Mouse (Mus musculus) thymus, postnatal 4 days (tissue): ENCODE data around the gene Ndufa12.

Source experiments
- DNase-seq: peaks from one replicate; pipeline ENCODE4 v3.0.0; 2021

The Ndufa12 gene

GRCm38 (mm10) chr10:94198482-94199405, at the start of gene Ndufa12:
TSS of gene Ndufa12 (plus strand) at chr10:94198720.
- peak; percentile 97 for DNase-seq

GRCm38 (mm10) chr10:94151488-94151887, 47.0 kb upstream of the Ndufa12 start:
- no peak for DNase-seq

GRCm38 (mm10) chr10:94153841-94154240, 44.7 kb upstream of the Ndufa12 start:
- DNase-seq, result no peak

DNA sequence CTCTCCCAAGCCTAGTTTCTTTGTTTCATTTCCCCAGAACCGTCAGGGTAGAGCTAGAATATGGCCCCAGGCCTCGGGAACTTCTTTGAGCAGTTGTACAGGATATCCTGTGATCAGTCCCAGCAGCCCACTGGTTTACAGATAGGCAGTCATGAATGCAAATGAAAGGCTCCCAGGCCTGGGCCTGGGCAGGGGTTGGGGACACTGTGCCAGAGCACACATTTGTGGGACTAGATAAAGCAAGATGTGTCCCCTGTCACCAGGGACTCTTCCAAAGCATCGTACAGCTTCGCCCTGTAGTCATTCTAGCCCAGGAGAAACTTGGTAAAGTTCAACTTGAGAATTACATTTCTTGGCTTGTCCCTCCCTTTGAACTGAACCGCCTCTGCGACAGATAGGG, 39.6 kb upstream of the Ndufa12 start:
- DNase-seq, result no peak

DNA sequence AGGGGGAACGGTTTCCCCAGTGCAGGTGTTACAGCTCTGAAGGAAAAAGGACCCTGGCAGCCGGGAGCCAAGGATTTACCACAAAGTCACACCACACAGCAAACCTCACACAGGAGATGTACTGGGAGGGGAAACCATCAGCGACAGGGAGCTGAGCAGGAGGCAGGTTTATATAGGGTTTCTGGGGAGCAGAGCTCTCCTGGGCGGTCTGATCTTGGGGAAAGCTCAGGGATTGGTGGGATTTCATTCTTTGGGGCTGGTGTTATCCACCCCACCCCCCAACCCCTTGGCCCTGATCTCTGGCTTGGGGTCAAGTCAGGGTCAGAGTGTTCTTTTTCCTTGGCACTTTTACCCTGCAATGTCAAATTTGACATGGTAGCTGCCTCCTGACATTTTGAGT, 39.1 kb upstream of the Ndufa12 start:
- no peak for DNase-seq

GRCm38 (mm10) chr10:94161051-94161765, 37.3 kb upstream of the Ndufa12 start:
- DNase-seq, result no peak

- DNase-seq, result no peak
These were observed 36.5 kb upstream of the Ndufa12 start for GRCm38 (mm10) chr10:94162031-94162430.

- DNase-seq, result no peak
These were observed 34.2 kb upstream of the Ndufa12 start for GRCm38 (mm10) chr10:94164104-94164845.

DNA sequence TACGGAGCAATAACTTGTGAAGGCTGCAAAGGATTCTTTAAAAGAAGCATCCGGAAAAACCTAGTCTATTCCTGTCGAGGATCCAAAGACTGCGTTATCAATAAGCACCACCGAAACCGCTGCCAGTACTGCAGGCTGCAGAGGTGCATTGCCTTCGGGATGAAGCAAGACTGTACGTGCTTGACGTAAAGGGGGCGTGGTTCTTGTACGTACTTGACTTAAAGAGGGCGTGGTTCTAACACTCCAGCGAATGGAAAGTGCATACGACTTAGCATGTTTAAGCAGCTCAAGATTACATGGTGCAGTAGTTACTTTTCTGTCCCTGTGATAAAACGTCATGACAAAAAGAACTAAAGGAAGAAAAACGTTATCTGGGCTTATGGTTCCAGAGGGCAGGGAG, 33.1 kb upstream of the Ndufa12 start:
- no peak for DNase-seq

DNA sequence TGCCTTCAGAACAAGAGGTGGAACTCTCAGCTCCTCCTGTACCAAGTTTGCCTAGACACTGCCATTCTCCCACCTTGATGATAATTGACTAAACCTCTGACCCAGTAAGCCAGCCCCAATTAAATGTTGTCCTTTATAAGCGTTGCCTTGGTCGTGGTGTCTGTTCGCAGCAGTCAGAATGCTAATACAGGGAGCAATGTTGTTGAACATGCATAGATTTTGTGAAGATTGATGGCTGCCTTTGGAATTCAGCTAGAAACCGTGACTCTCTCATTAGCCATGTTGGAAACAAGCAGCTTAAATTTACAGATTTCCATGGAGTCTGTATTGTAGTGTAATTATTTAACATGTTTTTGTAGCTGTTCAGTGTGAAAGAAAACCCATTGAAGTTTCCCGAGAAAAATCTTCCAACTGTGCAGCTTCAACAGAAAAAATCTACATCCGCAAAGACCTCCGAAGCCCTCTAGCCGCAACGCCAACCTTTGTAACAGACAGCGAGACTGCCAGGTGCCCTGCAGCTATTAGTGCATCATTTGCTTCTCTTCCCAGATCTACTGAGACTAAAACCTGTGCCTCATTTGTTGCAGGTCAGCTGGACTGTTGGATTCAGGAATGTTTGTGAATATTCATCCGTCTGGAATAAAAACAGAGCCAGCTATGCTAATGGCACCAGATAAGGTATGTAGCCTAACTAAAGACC, 31.3 kb upstream of the Ndufa12 start:
- no peak for DNase-seq

DNA sequence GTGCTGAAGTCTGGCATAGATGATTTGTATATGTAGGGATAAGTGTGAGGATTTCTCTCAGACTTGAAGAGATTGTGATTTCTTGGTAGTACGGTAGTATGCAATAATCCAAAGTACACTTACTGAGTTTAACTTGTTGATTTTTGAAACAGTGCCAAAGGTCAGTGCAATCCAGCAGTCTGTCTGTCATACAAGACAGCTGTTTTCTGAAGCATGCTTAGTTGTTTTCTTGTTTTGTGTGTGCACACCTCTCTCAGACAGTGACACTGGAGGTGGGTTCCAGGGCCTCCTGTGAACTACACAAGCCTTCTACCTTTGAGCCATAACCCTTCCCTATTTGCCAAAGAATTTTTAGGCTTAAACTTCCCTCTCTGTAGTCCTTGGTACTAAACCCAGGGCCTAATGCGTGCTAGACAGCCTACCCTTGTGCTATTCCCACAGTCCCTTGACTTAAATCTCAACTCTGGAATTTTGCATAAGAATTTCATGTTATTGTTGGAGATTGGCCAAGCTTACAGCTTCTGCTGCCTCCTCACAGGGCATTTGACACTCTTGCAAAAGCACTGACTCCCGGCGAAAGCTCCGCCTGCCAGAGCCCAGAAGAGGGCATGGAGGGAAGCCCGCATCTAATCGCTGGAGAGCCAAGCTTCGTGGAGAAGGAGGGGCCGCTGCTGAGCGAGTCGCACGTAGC, 26.9 kb upstream of the Ndufa12 start:
- DNase-seq, result no peak

GRCm38 (mm10) chr10:94172137-94172536, 26.4 kb upstream of the Ndufa12 start:
- DNase-seq, result no peak

DNA sequence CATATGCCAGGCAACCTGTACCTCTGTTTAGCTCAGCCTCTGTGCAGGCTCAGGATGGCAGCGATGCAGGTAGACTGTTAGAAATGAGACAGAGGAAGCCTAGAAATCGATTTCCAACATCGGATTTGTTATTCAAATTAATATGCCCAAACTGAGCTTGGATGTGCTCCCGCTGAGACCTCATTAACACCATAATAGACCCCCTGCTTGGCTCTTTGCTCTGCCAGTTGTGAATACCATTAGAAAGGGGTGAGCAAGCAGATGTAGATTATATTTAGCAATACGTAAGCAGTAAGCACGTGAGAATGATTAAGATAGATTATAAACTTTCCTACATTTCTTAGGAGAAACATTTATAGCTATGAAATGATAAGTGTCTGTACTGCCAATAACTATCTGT, 25.8 kb upstream of the Ndufa12 start:
- no peak for DNase-seq

DNA sequence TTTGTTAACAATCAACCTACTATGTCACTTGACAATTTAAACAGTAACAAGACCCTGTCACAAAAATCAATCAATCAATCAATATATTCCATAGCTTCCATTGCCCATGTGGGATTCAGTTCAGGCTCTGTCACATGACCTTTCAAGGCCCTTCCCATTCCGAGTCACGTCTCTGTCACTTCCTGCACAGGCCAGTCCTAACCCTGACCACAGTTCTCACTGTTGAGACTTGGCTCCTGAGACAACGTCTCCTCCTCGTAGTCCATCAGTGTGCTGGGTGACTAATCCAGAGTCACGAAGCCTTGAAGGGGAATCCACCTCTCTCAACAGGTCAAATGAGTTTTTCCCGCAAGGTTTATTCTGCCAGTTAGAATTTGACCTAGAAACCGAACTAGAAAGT, 23.9 kb upstream of the Ndufa12 start:
- DNase-seq, result no peak

DNA sequence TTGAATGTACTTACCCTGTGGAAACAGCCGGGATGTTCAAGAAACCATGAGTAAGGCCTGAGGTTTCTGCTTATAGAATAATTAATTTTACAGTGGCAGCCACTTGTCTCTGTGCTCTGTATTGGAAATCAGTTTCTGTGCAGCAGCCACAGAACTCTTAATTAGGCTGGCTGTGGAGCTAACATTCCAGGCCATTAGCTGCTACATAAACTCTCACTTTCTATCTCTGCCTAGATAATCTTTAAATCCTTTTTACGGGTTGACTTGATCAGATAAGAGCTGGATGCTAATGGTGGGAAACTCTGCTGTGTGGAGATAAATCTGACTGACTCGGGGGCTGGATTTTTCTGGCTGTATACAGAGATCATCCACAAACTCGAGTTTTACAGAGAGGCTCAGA, 15.3 kb upstream of the Ndufa12 start:
- no peak for DNase-seq

DNA sequence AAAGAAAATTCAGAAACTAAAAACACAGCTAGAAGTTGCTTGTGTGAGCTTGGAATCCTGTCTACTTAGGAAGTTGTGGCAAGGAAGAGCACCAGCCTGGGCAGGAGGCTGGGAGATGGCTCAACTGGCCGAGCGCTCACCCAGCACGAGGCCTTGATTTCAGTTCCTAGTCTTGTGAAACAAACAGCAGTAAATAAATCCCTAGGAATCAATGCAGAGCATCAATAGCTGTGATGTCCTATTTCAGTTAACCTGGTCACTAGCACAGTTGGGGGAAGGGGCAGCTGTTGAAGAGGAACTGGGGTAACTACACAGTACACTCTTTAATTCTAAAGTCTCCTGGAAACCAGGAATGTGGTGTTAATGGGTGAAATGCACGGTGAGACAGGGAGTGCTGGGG, 6.5 kb downstream of the Ndufa12 start:
- no peak for DNase-seq

DNA sequence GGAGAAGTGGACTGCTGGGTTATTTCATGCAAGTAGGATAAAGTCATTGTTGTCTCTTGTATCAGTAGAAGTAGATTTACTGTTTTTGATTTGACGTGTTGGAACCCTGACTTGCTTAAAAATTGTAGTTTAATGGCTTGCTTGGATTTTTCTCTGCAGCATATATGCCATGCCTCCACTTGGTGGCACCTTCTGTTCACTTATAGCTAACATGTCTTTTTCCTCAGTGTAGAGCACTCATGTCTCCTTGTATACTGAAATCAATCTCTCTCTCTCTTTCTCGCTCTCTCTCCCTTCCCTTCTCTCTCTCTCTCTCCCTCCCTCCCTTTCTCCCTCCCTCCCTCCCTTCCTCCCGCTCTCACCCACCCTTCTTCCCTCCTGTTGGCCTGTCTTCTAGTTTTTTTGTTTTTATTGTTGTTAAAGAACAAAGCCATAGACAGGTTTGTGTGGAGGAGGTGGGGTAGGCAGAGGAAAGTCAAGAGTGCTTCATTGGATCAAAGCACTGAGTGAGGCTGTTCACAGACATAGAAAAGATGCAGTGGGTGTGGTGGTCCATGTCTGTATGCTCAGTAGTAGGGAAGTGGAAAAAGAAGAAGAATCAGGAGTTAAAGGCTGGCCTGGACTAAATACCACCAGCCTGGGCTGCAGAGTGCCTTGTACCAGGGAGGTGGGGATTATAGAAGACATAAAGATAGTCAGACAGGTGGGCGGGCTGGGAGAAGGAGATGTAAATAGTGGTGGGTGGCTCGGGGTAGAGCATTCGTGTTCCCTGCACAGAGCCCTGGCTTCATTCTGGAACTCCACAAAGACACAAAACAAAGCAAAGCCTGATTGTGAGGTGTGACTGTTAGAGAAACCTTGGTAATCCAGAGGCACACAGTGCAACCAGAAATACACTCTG, 12.4 kb downstream of the Ndufa12 start:
- no peak for DNase-seq

DNA sequence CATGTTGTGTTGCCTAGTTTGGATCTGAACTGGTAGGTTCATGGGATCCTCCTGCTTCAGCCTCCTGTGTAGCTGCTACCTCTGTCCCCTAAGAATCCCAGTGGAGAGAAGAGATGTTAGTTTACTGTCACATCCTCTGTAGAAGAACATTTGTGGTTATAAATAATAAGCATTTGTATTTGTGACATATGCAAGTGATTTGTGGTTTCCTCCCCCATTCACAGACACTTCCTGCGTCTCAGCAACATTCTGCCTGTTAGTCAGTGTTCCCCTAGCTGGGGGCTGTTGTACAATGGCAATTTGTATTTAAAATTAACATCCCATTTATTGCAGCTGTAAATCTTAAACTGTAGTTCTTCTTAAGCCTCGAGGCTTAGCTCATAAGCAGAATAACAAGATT, 13.2 kb downstream of the Ndufa12 start:
- DNase-seq, result no peak

GRCm38 (mm10) chr10:94225026-94225750, 26.7 kb downstream of the Ndufa12 start:
- DNase-seq, result peak; percentile 62
